Mouse (Mus musculus) C3H10T1/2 (cell line): ENCODE measurements around the gene Ccsap. TPM values are rescaled to one million over a fixed set of nuclear protein-coding genes. Genes with fewer than 3 reads are reported as not detected.

Experiments
- polyA plus RNA-seq, 2 experiments: library from polyadenylated mRNA; unstranded; fragments of >200 nt; fragmentation: generic; extraction: Trizol; gene quantifications; one replicate each; pipeline ENCODE4 v1.2.1; 2012; ENCODE audit warnings: missing spikeins in 2 of 2

Ccsap gene
- polyA plus RNA-seq, result 1 to 10 TPM; 1.2 to 3.3 TPM

GRCm38 (mm10) chr8:123859648-123860259 is at the start of gene Ccsap:
Gene Ccsap (minus strand): TSS chr8:123860209.

GRCm38 (mm10) chr8:123894502-123895097 is 34.6 kb upstream of the Ccsap start, which contains the start of gene Acta1:
Gene Acta1 (minus strand): TSS chr8:123894751.

GRCm38 (mm10) chr8:123805718-123806373 is 54.2 kb downstream of the Ccsap start, which contains the start of gene Rab4a:
Gene Rab4a (plus strand): TSS chr8:123805985.

Other genes with a start within 250 kb of the Ccsap start
- gene Rhou, start 206.3 kb downstream of the Ccsap start, polyA plus RNA-seq, result 10 to 100 TPM in 1 of 2 experiments, 1 to 10 TPM in 1; 4.1 to 35.4 TPM
- 10 to 100 TPM; 16.2 to 23.9 TPM for gene Rab4a, start 54.2 kb downstream of the Ccsap start, polyA plus RNA-seq
- gene Acta1, start 34.5 kb upstream of the Ccsap start, polyA plus RNA-seq, result 1 to 10 TPM in 1 of 2 experiments, under 1 TPM in 1; 0.19 to 1.5 TPM
- 10 to 100 TPM in 1 of 2 experiments, 1 to 10 TPM in 1; 6.3 to 14.0 TPM for gene Nup133, start 89.1 kb upstream of the Ccsap start, polyA plus RNA-seq
- gene Abcb10, start 122.9 kb upstream of the Ccsap start, polyA plus RNA-seq, result 1 to 10 TPM; 3.8 to 8.2 TPM
- 1 to 10 TPM; 5.5 to 8.9 TPM for gene Taf5l, start 161.2 kb upstream of the Ccsap start, polyA plus RNA-seq
- gene Urb2, start 161.3 kb upstream of the Ccsap start, polyA plus RNA-seq, result 1 to 10 TPM in 1 of 2 experiments, under 1 TPM in 1; 0.76 to 2.9 TPM